ENCODE assay signal across 7 mouse cellular contexts in genomic region chr3:30602740-30603098, GRCm38 (mm10). TPM values are rescaled to one million over a fixed set of nuclear protein-coding genes. Genes with fewer than 3 reads are reported as not detected.
A peak's percentile ranks its signal among the peaks of the same experiment; 100 is the strongest.
DNase-seq lines count a peak whose midpoint lies in the region; ATAC-seq lines count a peak whose summit lies in the region.

No protein-coding gene starts in this region.

- WGBS in midbrain, embryonic 12.5 days: under 1% methylated on average over 27 of the region's 27 CpGs

- peak overlapping the region; percentile 81 for H3K4me3 ChIP-seq in brown adipose tissue, adult 24 weeks (ENCODE audit: insufficient read depth, low read depth, low read length)
- peak overlapping the region; percentile 88 for H3K4me3 ChIP-seq in midbrain, embryonic 12.5 days

- peak overlapping the region; percentile 77 for H3K9ac ChIP-seq in midbrain, embryonic 12.5 days (replicated peaks)

- H3K36me3 ChIP-seq in midbrain, embryonic 12.5 days: peaks cover 25% of the 10 kb centered on the region

- H3K9me3 ChIP-seq in midbrain, embryonic 12.5 days: no peaks in the 10 kb centered on the region

- H3K27ac ChIP-seq in brown adipose tissue, adult 24 weeks (replicated peaks; ENCODE audit: low read depth, low read length): peak overlapping the region; percentile 95
- peak overlapping the region; percentile 93 for H3K27ac ChIP-seq in midbrain, embryonic 12.5 days (replicated peaks)

- H3K27me3 ChIP-seq in midbrain, embryonic 12.5 days: peaks cover 13% of the 10 kb centered on the region

- DNase-seq in spleen, postnatal 4 days (ENCODE audit: low spot score in 2 of 2): peak; percentile 77 to 88
- DNase-seq in spleen, adult 12 weeks (ENCODE audit: low spot score): no peak
- DNase-seq in kidney, postnatal 36 days: peak; percentile 88 to 89
- no peak for DNase-seq in ovary, postnatal 10 days (ENCODE audit: low spot score)

- peak; percentile 68 for ATAC-seq in granulocyte monocyte progenitor cell, adult 5-6 weeks (replicated peaks; ENCODE audit: poor library complexity, severe bottlenecking)
- ATAC-seq in midbrain, embryonic 12.5 days (ENCODE audit: low FRiP score, low read depth): no peak

- H3K4me1 ChIP-seq in brown adipose tissue, adult 24 weeks (ENCODE audit: control insufficient read depth, insufficient read depth, insufficient read length, low read length): no peaks in the 10 kb centered on the region
- H3K4me1 ChIP-seq in midbrain, embryonic 12.5 days: peaks cover 19% of the 10 kb centered on the region

- peak overlapping the region; percentile 75 for H3K4me2 ChIP-seq in midbrain, embryonic 12.5 days (replicated peaks)

RNA-seq across cellular contexts. Expression of gene Mynn, which starts 0.9 kb away (rescaled TPM):
- polyA plus RNA-seq in brown adipose tissue, adult 24 weeks (2012; ENCODE audit: insufficient read depth, insufficient read length, missing spikeins): 7.3 and 11.2 TPM in 2 replicates
- 8.8 and 15.1 TPM in 2 replicates for total RNA-seq in granulocyte monocyte progenitor cell, adult 5-6 weeks (2014; fragmentation: Nextera tagmentation)
- total RNA-seq in granulocyte monocyte progenitor cell, adult 5-6 weeks (2017): 21.8 and 29.6 TPM in 2 replicates
- polyA plus RNA-seq in midbrain, embryonic 12.5 days (2016; fragmentation: Nextera tagmentation; extraction: Ambion mirVana): 34.7 and 39.6 TPM in 2 replicates

RNA-seq across cellular contexts. Expression of gene Actrt3, which starts 3.0 kb away (rescaled TPM):
- polyA plus RNA-seq in brown adipose tissue, adult 24 weeks (2012; ENCODE audit: insufficient read depth, insufficient read length, missing spikeins): not detected in 2 replicates
- total RNA-seq in granulocyte monocyte progenitor cell, adult 5-6 weeks (2014; fragmentation: Nextera tagmentation): not detected in 2 replicates
- not detected in 2 replicates for total RNA-seq in granulocyte monocyte progenitor cell, adult 5-6 weeks (2017)
- polyA plus RNA-seq in midbrain, embryonic 12.5 days (2016; fragmentation: Nextera tagmentation; extraction: Ambion mirVana): 0.18 TPM in 1 of 2 replicates, not detected in the other

RNA-seq across cellular contexts. Expression of gene Lrriq4, which starts 41.6 kb away (rescaled TPM):
- polyA plus RNA-seq in brown adipose tissue, adult 24 weeks (2012; ENCODE audit: insufficient read depth, insufficient read length, missing spikeins): not detected in 2 replicates
- not detected in 2 replicates for total RNA-seq in granulocyte monocyte progenitor cell, adult 5-6 weeks (2014; fragmentation: Nextera tagmentation)
- total RNA-seq in granulocyte monocyte progenitor cell, adult 5-6 weeks (2017): not detected in 2 replicates
- not detected in 2 replicates for polyA plus RNA-seq in midbrain, embryonic 12.5 days (2016; fragmentation: Nextera tagmentation; extraction: Ambion mirVana)

RNA-seq across cellular contexts. Expression of gene Lrrc34, which starts 45.0 kb away (rescaled TPM):
- not detected in 2 replicates for polyA plus RNA-seq in brown adipose tissue, adult 24 weeks (2012; ENCODE audit: insufficient read depth, insufficient read length, missing spikeins)
- not detected in 2 replicates for total RNA-seq in granulocyte monocyte progenitor cell, adult 5-6 weeks (2014; fragmentation: Nextera tagmentation)
- 0.56 TPM in 1 of 2 replicates, not detected in the other for total RNA-seq in granulocyte monocyte progenitor cell, adult 5-6 weeks (2017)
- 0.88 and 1.3 TPM in 2 replicates for polyA plus RNA-seq in midbrain, embryonic 12.5 days (2016; fragmentation: Nextera tagmentation; extraction: Ambion mirVana)

RNA-seq across cellular contexts. Expression of gene Mecom, which starts 54.9 kb away (rescaled TPM):
- 6.1 and 9.2 TPM in 2 replicates for polyA plus RNA-seq in brown adipose tissue, adult 24 weeks (2012; ENCODE audit: insufficient read depth, insufficient read length, missing spikeins)
- 1.9 TPM in 1 of 2 replicates, not detected in the other for total RNA-seq in granulocyte monocyte progenitor cell, adult 5-6 weeks (2014; fragmentation: Nextera tagmentation)
- 0.72 and 0.90 TPM in 2 replicates for total RNA-seq in granulocyte monocyte progenitor cell, adult 5-6 weeks (2017)
- polyA plus RNA-seq in midbrain, embryonic 12.5 days (2016; fragmentation: Nextera tagmentation; extraction: Ambion mirVana): 25.9 and 33.2 TPM in 2 replicates

Comparison
In these comparisons a context has a peak if more than half of its experiments do, and no peak if none do; other contexts are left out.
1. DNase-seq: peak in spleen, postnatal 4 days (2 of 2) and kidney, postnatal 36 days (2 of 2); none in spleen, adult 12 weeks (single experiment) and ovary, postnatal 10 days (single experiment).